Mouse (Mus musculus) gastrocnemius, adult 2 months (tissue): Measurements from ENCODE around the gene Vamp1. TPM values are rescaled to one million over a fixed set of nuclear protein-coding genes. Genes with fewer than 3 reads are reported as not detected.

Experiments
- DNase-seq: peaks from one replicate; pipeline ENCODE4 v3.0.0; 2022
- H3K27ac ChIP-seq: fragments of 200-600 bp; 2 replicates; pipeline ENCODE4 v1.8.1; 2022; ENCODE audit warnings: mild to moderate bottlenecking
- H3K4me3 ChIP-seq: fragments of 200-600 bp; 2 replicates; pipeline ENCODE4 v1.8.1; 2022; ENCODE audit warnings: mild to moderate bottlenecking, moderate library complexity
- CTCF ChIP-seq: fragments of 200-600 bp; IDR thresholded peaks from 2 replicates; pipeline ENCODE4 v1.8.1; 2022; ENCODE audit warnings: antibody characterized with exemption, mild to moderate bottlenecking, moderate library complexity
- intact Hi-C: fragments of 180-260 bp; cut with DNase I; formaldehyde crosslinking; loops from one replicate; pipeline ENCODE4 v1.15.1; 2025
- long read RNA-seq, 2 experiments: library from polyadenylated mRNA; stranded (forward); transcript quantifications; one replicate each; pipeline ENCODE4 v2.0.0; 2021
- total RNA-seq, 2 experiments: library from RNA; stranded (reverse); gene quantifications; 2 replicates each; pipeline ENCODE4 v1.2.3; 2021

The Vamp1 gene
- total RNA-seq, result 10 to 100 TPM; 14.3 to 16.0 TPM
- long read RNA-seq, experiment 1, full-length matches to known transcripts, result 2 of 21 reads
- long read RNA-seq, experiment 1, partial matches to known transcripts, result 0 of 21 reads
- long read RNA-seq, experiment 1, other reads (novel, unspliced or antisense), result 19 of 21 reads
- long read RNA-seq, experiment 2, partial matches to known transcripts, result 11 of 14 reads
- long read RNA-seq, experiment 2, other reads (novel, unspliced or antisense), result 2 of 14 reads

- peak within 1 kb of the TSS; percentile 94 for H3K4me3 ChIP-seq
- TF ChIP-seq CTCF, result no peak
- intact Hi-C loops, result no loop called here
- peak within 1 kb of the TSS; percentile 88 for H3K27ac ChIP-seq
- DNase-seq, result peak; percentile 92
Measured at GRCm38 (mm10) chr6:125215148-125215954, at the start of gene Vamp1. Vamp1 (plus strand) TSS chr6:125215551.

GRCm38 (mm10) chr6:125166051-125166751 lies 49.1 kb upstream of the Vamp1 start, which contains the start of gene Gapdh:
Gapdh (minus strand) TSS chr6:125166467.
- Histone ChIP-seq H3K27ac (peak within 1 kb of the TSS; percentile 99), H3K4me3 (peak within 1 kb of the TSS; percentile 77)
- no peak for TF ChIP-seq CTCF
- intact Hi-C loops, result loop anchor here (2.0 kb wide), 1 partner anchor 17 kb away; no protein-coding TSS in a partner anchor
- DNase-seq, result peak; percentile 96

- intact Hi-C loops, result loop anchor here (1.0 to 2.0 kb wide), 2 partner anchors 18 to 25 kb away; no protein-coding TSS in a partner anchor
Measured at GRCm38 (mm10) chr6:125166861-125167650, 48.3 kb upstream of the Vamp1 start.

GRCm38 (mm10) chr6:125168086-125168485 lies 47.3 kb upstream of the Vamp1 start:
- intact Hi-C loops, result no loop called here

More at GRCm38 (mm10) chr6:125166861-125167650, 48.3 kb upstream of the Vamp1 start:
- H3K4me3 ChIP-seq, result peak overlapping the region; percentile 77
- H3K27ac ChIP-seq, result peak overlapping the region; percentile 99
- peak; percentile 92 for DNase-seq
- no peak for TF ChIP-seq CTCF

GRCm38 (mm10) chr6:125170194-125170593 lies 45.2 kb upstream of the Vamp1 start:
- DNase-seq, result no peak
- Histone ChIP-seq H3K27ac (peak overlapping the region; percentile 64), H3K4me3 (no peak overlapping the region)
- intact Hi-C loops, result no loop called here
- peak; percentile 48 for TF ChIP-seq CTCF

More at GRCm38 (mm10) chr6:125168086-125168485, 47.3 kb upstream of the Vamp1 start:
- TF ChIP-seq CTCF, result no peak
- no peak for DNase-seq
- peak overlapping the region; percentile 99 for H3K27ac ChIP-seq
- H3K4me3 ChIP-seq, result no peak overlapping the region

GRCm38 (mm10) chr6:125172474-125172873 lies 42.9 kb upstream of the Vamp1 start:
- DNase-seq, result no peak
- intact Hi-C loops, result loop anchor here (2.0 kb wide), 1 partner anchor 16 kb away; no protein-coding TSS in a partner anchor
- no peak for TF ChIP-seq CTCF
- H3K4me3 ChIP-seq, result no peak overlapping the region
- no peak overlapping the region for H3K27ac ChIP-seq

- no peak overlapping the region for H3K27ac ChIP-seq
- no peak overlapping the region for H3K4me3 ChIP-seq
- intact Hi-C loops, result loop anchor here (2.0 kb wide), 1 partner anchor 16 kb away; no protein-coding TSS in a partner anchor
- no peak for DNase-seq
- TF ChIP-seq CTCF, result no peak
Measured at GRCm38 (mm10) chr6:125173256-125173655, 42.1 kb upstream of the Vamp1 start.

GRCm38 (mm10) chr6:125175469-125175868 lies 39.9 kb upstream of the Vamp1 start:
- no peak overlapping the region for H3K4me3 ChIP-seq
- H3K27ac ChIP-seq, result no peak overlapping the region
- TF ChIP-seq CTCF, result no peak
- intact Hi-C loops, result loop anchor here (5.0 kb wide), 1 partner anchor 73 kb away; no protein-coding TSS in a partner anchor
- no peak for DNase-seq

- H3K27ac ChIP-seq, result no peak overlapping the region
- intact Hi-C loops, result loop anchor here (5.0 kb wide), 1 partner anchor 77 kb away; no protein-coding TSS in a partner anchor
- no peak for TF ChIP-seq CTCF
- DNase-seq, result no peak
- no peak overlapping the region for H3K4me3 ChIP-seq
Measured at GRCm38 (mm10) chr6:125179601-125180000, 35.8 kb upstream of the Vamp1 start.

- TF ChIP-seq CTCF, result no peak
- DNase-seq, result no peak
Measured at GRCm38 (mm10) chr6:125182133-125182532, 33.2 kb upstream of the Vamp1 start.

GRCm38 (mm10) chr6:125186203-125186602 lies 29.1 kb upstream of the Vamp1 start:
- DNase-seq, result no peak
- Histone ChIP-seq H3K27ac (no peak overlapping the region), H3K4me3 (no peak overlapping the region)
- intact Hi-C loops, result no loop called here
- TF ChIP-seq CTCF, result no peak

More at GRCm38 (mm10) chr6:125182133-125182532, 33.2 kb upstream of the Vamp1 start:
- no peak overlapping the region for H3K4me3 ChIP-seq
- intact Hi-C loops, result no loop called here
- no peak overlapping the region; the same call in 1 of the 2 replicates for H3K27ac ChIP-seq

GRCm38 (mm10) chr6:125190816-125191215 lies 24.5 kb upstream of the Vamp1 start:
- no peak for TF ChIP-seq CTCF
- peak overlapping the region; percentile 80 for H3K4me3 ChIP-seq
- no peak for DNase-seq
- intact Hi-C loops, result no loop called here
- H3K27ac ChIP-seq, result peak overlapping the region; percentile 97
